Mouse (Mus musculus) adrenal gland, adult 10 weeks (tissue): ENCODE results near the gene Gstt4. TPM values are rescaled to one million over a fixed set of nuclear protein-coding genes. Genes with fewer than 3 reads are reported as not detected.

Experiments
- polyA plus RNA-seq: library from polyadenylated mRNA; stranded (reverse); fragments of 350-450 nt; fragmentation: Illumina TruSeq; extraction: RNeasy Lipid Tissue Mini Kit (QIAGEN cat#74804); gene quantifications from one replicate; pipeline ENCODE4 v1.2.3, GENCODE M21; 2014; ENCODE audit warnings: low read depth, low replicate concordance

The Gstt4 gene
- polyA plus RNA-seq, result not detected

GRCm38 (mm10) chr10:75822443-75822842 lies at the start of gene Gstt4:
TSS of gene Gstt4 (minus strand) at chr10:75822543.

DNA sequence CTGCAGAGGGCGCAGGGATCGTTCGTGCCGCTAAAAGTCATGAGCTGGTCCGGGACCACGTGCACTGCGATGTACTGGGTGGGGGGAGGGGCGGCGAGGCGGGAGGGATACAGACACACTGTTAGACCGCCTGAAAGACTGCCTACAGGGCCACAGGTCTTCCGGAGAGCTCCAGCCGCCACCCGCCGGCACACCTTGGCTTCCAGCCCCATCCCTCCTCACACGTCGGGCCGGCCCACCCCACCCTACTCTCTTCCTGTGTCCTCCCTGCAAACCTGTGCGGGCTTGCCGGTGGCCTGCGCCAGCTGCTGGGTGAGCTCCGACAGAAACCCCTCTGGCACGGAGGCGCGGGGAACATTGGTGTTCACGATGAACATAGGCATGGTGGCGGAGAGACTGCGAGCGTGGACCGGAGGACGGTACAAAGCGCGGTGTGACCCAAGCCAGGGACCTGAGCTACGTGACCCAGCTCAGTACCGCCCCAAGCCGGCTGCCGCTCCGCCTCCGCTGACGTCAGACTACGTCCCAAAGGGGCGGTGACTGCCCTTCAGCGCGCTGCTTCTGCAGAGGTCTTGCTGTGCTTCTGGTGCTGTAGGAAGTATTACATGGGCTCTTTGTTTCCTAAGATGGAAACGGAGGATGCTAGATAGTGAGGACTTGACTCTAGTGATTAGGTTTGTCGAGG lies 37.6 kb upstream of the Gstt4 start, which contains the start of gene Mif:
Mif (minus strand) TSS at position 455 of the 685 bp plus-strand sequence.

DNA sequence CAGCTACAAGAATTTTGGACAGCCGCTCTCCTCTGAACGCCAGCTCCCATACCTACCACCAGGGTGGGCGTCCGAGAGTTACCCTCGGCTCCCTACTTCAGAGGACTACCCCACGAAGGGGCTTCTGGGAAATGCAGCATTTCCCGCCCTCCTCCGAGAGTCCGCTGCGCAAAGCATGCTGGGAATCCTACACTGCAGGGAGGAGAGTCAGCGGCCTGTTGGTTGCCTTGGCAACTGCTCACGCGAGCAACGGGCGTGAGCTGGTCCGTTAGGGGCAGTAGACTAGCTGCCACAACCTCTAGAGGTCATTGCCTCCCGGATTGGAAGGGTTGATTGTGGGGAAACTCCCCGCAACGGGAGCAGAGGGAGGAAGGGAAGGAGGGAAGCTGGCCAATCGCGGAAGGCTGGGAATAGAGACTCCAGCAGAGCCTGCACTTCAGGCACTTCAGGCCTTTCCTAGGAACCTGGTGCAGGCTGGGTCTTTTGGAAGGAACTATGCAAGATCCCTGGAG lies 15.0 kb upstream of the Gstt4 start, which contains the start of gene Gstt2:
Gstt2 (minus strand) TSS at position 177 of the 512 bp plus-strand sequence.

DNA sequence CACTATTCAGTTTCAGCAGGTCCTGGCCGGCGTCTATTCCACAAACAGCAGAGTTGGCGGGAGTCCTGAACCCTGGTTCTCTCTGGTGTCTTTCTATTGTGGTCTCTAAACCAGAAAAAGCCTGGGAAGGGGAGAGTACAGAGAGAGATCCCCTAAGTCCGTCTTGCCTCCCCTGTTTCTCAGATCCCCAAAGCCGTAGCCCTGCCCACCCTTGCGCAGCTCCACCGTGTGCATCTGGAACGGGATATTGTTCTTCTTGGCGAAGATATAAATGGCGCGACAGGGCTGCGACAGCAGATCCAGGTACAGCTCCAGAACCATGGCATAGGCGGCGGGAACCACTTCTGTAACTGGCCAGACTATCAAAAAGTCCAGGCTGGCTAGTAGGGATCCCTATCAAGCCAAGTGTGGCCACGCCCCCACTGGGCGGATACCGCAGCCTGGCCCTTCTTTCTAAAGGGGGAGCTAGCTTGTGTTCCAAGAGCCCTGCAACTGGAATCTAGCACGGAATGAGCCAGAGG lies 24.1 kb downstream of the Gstt4 start, which contains the start of gene Gstt1:
Gstt1 (minus strand) TSS at position 409 of the 521 bp plus-strand sequence.

GRCm38 (mm10) chr10:75780769-75781578 lies 41.4 kb downstream of the Gstt4 start, which contains the start of the genes Gm20441 and Gstt3:
TSS of gene Gm20441 (minus strand) at chr10:75780954.
TSS of gene Gstt3 (minus strand) at chr10:75781414.

GRCm38 (mm10) chr10:75772795-75773664 lies 49.3 kb downstream of the Gstt4 start, which contains the start of gene Ddt:
TSS of gene Ddt (minus strand) at chr10:75773414.

Other genes with a start within 250 kb of the Gstt4 start
- 1.0 TPM for gene Ggt5, start 233.2 kb downstream of the Gstt4 start, polyA plus RNA-seq
- 2.7 TPM for gene Susd2, start 178.5 kb downstream of the Gstt4 start, polyA plus RNA-seq
- 5.5 TPM for gene Cabin1, start 58.2 kb downstream of the Gstt4 start, polyA plus RNA-seq
- gene Ddt, start 49.1 kb downstream of the Gstt4 start, polyA plus RNA-seq, result 4.5 TPM
- gene Gm20441, start 41.6 kb downstream of the Gstt4 start, polyA plus RNA-seq, result not detected
- 6.8 TPM for gene Gstt3, start 41.1 kb downstream of the Gstt4 start, polyA plus RNA-seq
- gene Gstt1, start 24.0 kb downstream of the Gstt4 start, polyA plus RNA-seq, result 1.6 TPM
- gene Gstt2, start 14.9 kb upstream of the Gstt4 start, polyA plus RNA-seq, result 2.4 TPM
- not detected for gene Mif, start 37.7 kb upstream of the Gstt4 start, polyA plus RNA-seq
- gene Derl3, start 70.9 kb upstream of the Gstt4 start, polyA plus RNA-seq, result not detected
- gene Smarcb1, start 99.1 kb upstream of the Gstt4 start, polyA plus RNA-seq, result 17.3 TPM
- gene Chchd10, start 110.6 kb upstream of the Gstt4 start, polyA plus RNA-seq, result 44.3 TPM
- 2.8 TPM for gene Mmp11, start 114.0 kb upstream of the Gstt4 start, polyA plus RNA-seq
- not detected for gene Gm867, start 118.1 kb upstream of the Gstt4 start, polyA plus RNA-seq
- not detected for gene Vpreb3, start 120.5 kb upstream of the Gstt4 start, polyA plus RNA-seq
- gene Gm5134, start 132.0 kb upstream of the Gstt4 start, polyA plus RNA-seq, result not detected
- gene Zfp280b, start 210.1 kb upstream of the Gstt4 start, polyA plus RNA-seq, result 7.5 TPM